Mouse (Mus musculus) stomach, embryonic 15.5 days (tissue): Measurements from ENCODE around the gene Uaca. TPM values are rescaled to one million over a fixed set of nuclear protein-coding genes. Genes with fewer than 3 reads are reported as not detected.

Experiments
- ATAC-seq: fragments of 200-750 bp; cut with Nextera tagmentation; 2 replicates; pipeline ENCODE4 v1.8.0; 2017; ENCODE audit warnings: low read depth, moderate number of reproducible peaks, moderate TSS enrichment; ENCODE audit not compliant: insufficient read depth, low FRiP score
- H3K27ac ChIP-seq: fragments of 300-500 bp; sonication (generic); 2 replicates; pipeline ENCODE4 v1.5.1; 2015; ENCODE audit warnings: mild to moderate bottlenecking, inconsistent platforms
- H3K27me3 ChIP-seq: fragments of 300-500 bp; sonication (generic); replicated peaks from 2 replicates; pipeline ENCODE4 v1.6.1; 2015; ENCODE audit warnings: inconsistent platforms
- H3K36me3 ChIP-seq: fragments of 300-500 bp; sonication (generic); 2 replicates; pipeline ENCODE4 v1.6.1; 2015; ENCODE audit warnings: inconsistent platforms
- H3K4me1 ChIP-seq: fragments of 300-500 bp; sonication (generic); 2 replicates; pipeline ENCODE4 v1.6.1; 2015; ENCODE audit warnings: inconsistent platforms
- H3K4me2 ChIP-seq: fragments of 300-500 bp; sonication (generic); 2 replicates; pipeline ENCODE4 v1.6.1; 2015; ENCODE audit warnings: mild to moderate bottlenecking, inconsistent platforms
- H3K4me3 ChIP-seq: fragments of 300-500 bp; sonication (generic); replicated peaks from 2 replicates; pipeline ENCODE4 v1.5.1; 2015; ENCODE audit warnings: inconsistent platforms
- H3K9ac ChIP-seq: fragments of 300-500 bp; sonication (generic); 2 replicates; pipeline ENCODE4 v1.6.1; 2015; ENCODE audit warnings: inconsistent platforms
- H3K9me3 ChIP-seq: fragments of 300-500 bp; sonication (generic); 2 replicates; pipeline ENCODE4 v1.6.1; 2016; ENCODE audit warnings: inconsistent platforms
- WGBS: fragments of 180-500 bp; shearing (Covaris S2); methylation state at CpG from one replicate; pipeline ENCODE4 v1.1.7; 2015; 5-methylcytosine and 5-hydroxymethylcytosine counted together
- polyA plus RNA-seq: library from polyadenylated mRNA; unstranded; fragments of >200 nt; fragmentation: Nextera tagmentation; extraction: Ambion mirVana; gene quantifications from 2 replicates; pipeline ENCODE4 v1.2.1, GENCODE M21; 2015

The Uaca gene
- polyA plus RNA-seq, 1 experiment from 2014 or later: 36.1 TPM

- ATAC-seq: peak; percentile 56; the same call in 1 of the 2 replicates
- no peaks in the 10 kb centered on the region for H3K9me3 ChIP-seq
- H3K4me1 ChIP-seq: peaks cover 13% of the 10 kb centered on the region
- H3K4me3 ChIP-seq: no peak overlapping the region
- no peaks in the 10 kb centered on the region for H3K36me3 ChIP-seq
- no peak overlapping the region for H3K4me2 ChIP-seq
- H3K27ac ChIP-seq: no peak overlapping the region
- no peaks in the 10 kb centered on the region; the same call in 1 of the 2 replicates for H3K27me3 ChIP-seq
- no peak overlapping the region for H3K9ac ChIP-seq
- 55% methylated on average over 8 of the region's 8 CpGs for WGBS
Observed at GRCm38 (mm10) chr9:60895486-60896110, 101.3 kb downstream of the Uaca start.

- H3K36me3 ChIP-seq: no peaks in the 10 kb centered on the region
- H3K4me1 ChIP-seq: peaks cover 13% of the 10 kb centered on the region
- H3K4me3 ChIP-seq: no peak overlapping the region
- no peak overlapping the region for H3K4me2 ChIP-seq
- no peak overlapping the region for H3K9ac ChIP-seq
- WGBS: 74% methylated on average over 5 of the region's 5 CpGs
- H3K27me3 ChIP-seq: no peaks in the 10 kb centered on the region; the same call in 1 of the 2 replicates
- H3K27ac ChIP-seq: no peak overlapping the region
- 0 out of 2 replicates have a peak, but pooled peaks have one; percentile 25 for ATAC-seq
- no peaks in the 10 kb centered on the region for H3K9me3 ChIP-seq
Observed at GRCm38 (mm10) chr9:60898291-60899020, 104.1 kb downstream of the Uaca start.

- 57% methylated on average over 4 of the region's 4 CpGs for WGBS
- H3K4me3 ChIP-seq: no peak overlapping the region
- H3K36me3 ChIP-seq: no peaks in the 10 kb centered on the region
- ATAC-seq: no peak
- no peaks in the 10 kb centered on the region; the same call in 1 of the 2 replicates for H3K27me3 ChIP-seq
- H3K9ac ChIP-seq: no peak overlapping the region
- H3K27ac ChIP-seq: no peak overlapping the region
- H3K4me1 ChIP-seq: peaks cover 13% of the 10 kb centered on the region
- no peak overlapping the region for H3K4me2 ChIP-seq
- no peaks in the 10 kb centered on the region for H3K9me3 ChIP-seq
Observed at GRCm38 (mm10) chr9:60899201-60899600, 104.9 kb downstream of the Uaca start.

GRCm38 (mm10) chr9:60899797-60900459 is 105.6 kb downstream of the Uaca start:
- peak; percentile 31; the same call in 1 of the 2 replicates for ATAC-seq
- Histone ChIP-seq H3K27ac (no peak overlapping the region), H3K27me3 (no peaks in the 10 kb centered on the region; the same call in 1 of the 2 replicates)

GRCm38 (mm10) chr9:60912266-60912665 is 117.9 kb downstream of the Uaca start:
- 83% methylated on average over 1 of the region's 1 CpGs for WGBS

More at GRCm38 (mm10) chr9:60899797-60900459, 105.6 kb downstream of the Uaca start:
- H3K36me3 ChIP-seq: no peaks in the 10 kb centered on the region
- H3K4me1 ChIP-seq: peaks cover 13% of the 10 kb centered on the region
- no peak overlapping the region for H3K4me2 ChIP-seq
- H3K9me3 ChIP-seq: no peaks in the 10 kb centered on the region
- no peak overlapping the region for H3K4me3 ChIP-seq
- H3K9ac ChIP-seq: no peak overlapping the region
- 56% methylated on average over 3 of the region's 3 CpGs for WGBS

GRCm38 (mm10) chr9:60913626-60914025 is 119.3 kb downstream of the Uaca start:
- 77% methylated on average over 3 of the region's 3 CpGs for WGBS
- H3K27me3 ChIP-seq: no peaks in the 10 kb centered on the region
- no peak overlapping the region for H3K27ac ChIP-seq
- no peaks in the 10 kb centered on the region for H3K9me3 ChIP-seq
- H3K9ac ChIP-seq: no peak overlapping the region
- no peak overlapping the region for H3K4me3 ChIP-seq
- no peak overlapping the region for H3K4me2 ChIP-seq
- ATAC-seq: no peak
- no peaks in the 10 kb centered on the region for H3K36me3 ChIP-seq
- no peaks in the 10 kb centered on the region for H3K4me1 ChIP-seq

More at GRCm38 (mm10) chr9:60912266-60912665, 117.9 kb downstream of the Uaca start:
- Histone ChIP-seq H3K27me3 (no peaks in the 10 kb centered on the region), H3K9me3 (no peaks in the 10 kb centered on the region), H3K27ac (no peak overlapping the region), H3K4me1 (no peaks in the 10 kb centered on the region), H3K4me2 (no peak overlapping the region), H3K36me3 (no peaks in the 10 kb centered on the region), H3K4me3 (no peak overlapping the region), H3K9ac (no peak overlapping the region)
- no peak for ATAC-seq

- peak overlapping the region; percentile 5; the same call in 1 of the 2 replicates for H3K4me2 ChIP-seq
Observed at GRCm38 (mm10) chr9:60919936-60920672, 125.8 kb downstream of the Uaca start.

GRCm38 (mm10) chr9:60920673-60921062 is 126.3 kb downstream of the Uaca start:
- H3K27me3 ChIP-seq: no peaks in the 10 kb centered on the region
- no peaks in the 10 kb centered on the region for H3K36me3 ChIP-seq
- H3K9ac ChIP-seq: no peak overlapping the region
- H3K4me1 ChIP-seq: peaks cover 14% of the 10 kb centered on the region; the same call in 1 of the 2 replicates
- no peaks in the 10 kb centered on the region for H3K9me3 ChIP-seq
- ATAC-seq: peak; percentile 71
- peak overlapping the region; percentile 5; the same call in 1 of the 2 replicates for H3K4me2 ChIP-seq
- H3K27ac ChIP-seq: peak overlapping the region; percentile 65
- H3K4me3 ChIP-seq: no peak overlapping the region
- 31% methylated on average over 10 of the region's 10 CpGs for WGBS

More at GRCm38 (mm10) chr9:60919936-60920672, 125.8 kb downstream of the Uaca start:
- no peaks in the 10 kb centered on the region for H3K9me3 ChIP-seq
- H3K27ac ChIP-seq: peak overlapping the region; percentile 65
- ATAC-seq: peak; percentile 24; the same call in 1 of the 2 replicates
- no peak overlapping the region for H3K4me3 ChIP-seq
- H3K36me3 ChIP-seq: no peaks in the 10 kb centered on the region
- no peak overlapping the region for H3K9ac ChIP-seq
- no peaks in the 10 kb centered on the region for H3K27me3 ChIP-seq
- peaks cover 14% of the 10 kb centered on the region; the same call in 1 of the 2 replicates for H3K4me1 ChIP-seq
- whole genome bisulfite sequencing: 42% methylated on average over 8 of the region's 8 CpGs

- peaks cover 14% of the 10 kb centered on the region; the same call in 1 of the 2 replicates for H3K4me1 ChIP-seq
- H3K9ac ChIP-seq: no peak overlapping the region
- no peak overlapping the region for H3K4me3 ChIP-seq
- H3K4me2 ChIP-seq: no peak overlapping the region
- no peaks in the 10 kb centered on the region for H3K36me3 ChIP-seq
- H3K27ac ChIP-seq: no peak overlapping the region
- no peaks in the 10 kb centered on the region for H3K9me3 ChIP-seq
- no peaks in the 10 kb centered on the region for H3K27me3 ChIP-seq
- WGBS: 72% methylated on average over 4 of the region's 4 CpGs
- no peak for ATAC-seq
Observed at GRCm38 (mm10) chr9:60921287-60921686, 126.9 kb downstream of the Uaca start.

- ATAC-seq: no peak
- Histone ChIP-seq H3K27ac (no peak overlapping the region), H3K36me3 (no peaks in the 10 kb centered on the region), H3K9ac (no peak overlapping the region), H3K4me3 (no peak overlapping the region), H3K4me1 (peaks cover 14% of the 10 kb centered on the region; the same call in 1 of the 2 replicates), H3K9me3 (no peaks in the 10 kb centered on the region), H3K27me3 (no peaks in the 10 kb centered on the region), H3K4me2 (no peak overlapping the region)
- 77% methylated on average over 5 of the region's 5 CpGs for WGBS
Observed at GRCm38 (mm10) chr9:60921831-60922230, 127.5 kb downstream of the Uaca start.

GRCm38 (mm10) chr9:60926301-60926700 is 132.0 kb downstream of the Uaca start:
- Histone ChIP-seq H3K9ac (no peak overlapping the region), H3K27me3 (no peaks in the 10 kb centered on the region), H3K27ac (no peak overlapping the region), H3K4me3 (no peak overlapping the region), H3K36me3 (no peaks in the 10 kb centered on the region), H3K4me1 (0 out of 2 replicates have a peak, but pooled peaks cover 2% of the 10 kb centered on the region), H3K9me3 (no peaks in the 10 kb centered on the region), H3K4me2 (no peak overlapping the region)
- ATAC-seq: no peak
- WGBS: 60% methylated on average over 9 of the region's 9 CpGs
